Comparison of ENCODE assay signal across 8 mouse cellular contexts in the genomic region with DNA sequence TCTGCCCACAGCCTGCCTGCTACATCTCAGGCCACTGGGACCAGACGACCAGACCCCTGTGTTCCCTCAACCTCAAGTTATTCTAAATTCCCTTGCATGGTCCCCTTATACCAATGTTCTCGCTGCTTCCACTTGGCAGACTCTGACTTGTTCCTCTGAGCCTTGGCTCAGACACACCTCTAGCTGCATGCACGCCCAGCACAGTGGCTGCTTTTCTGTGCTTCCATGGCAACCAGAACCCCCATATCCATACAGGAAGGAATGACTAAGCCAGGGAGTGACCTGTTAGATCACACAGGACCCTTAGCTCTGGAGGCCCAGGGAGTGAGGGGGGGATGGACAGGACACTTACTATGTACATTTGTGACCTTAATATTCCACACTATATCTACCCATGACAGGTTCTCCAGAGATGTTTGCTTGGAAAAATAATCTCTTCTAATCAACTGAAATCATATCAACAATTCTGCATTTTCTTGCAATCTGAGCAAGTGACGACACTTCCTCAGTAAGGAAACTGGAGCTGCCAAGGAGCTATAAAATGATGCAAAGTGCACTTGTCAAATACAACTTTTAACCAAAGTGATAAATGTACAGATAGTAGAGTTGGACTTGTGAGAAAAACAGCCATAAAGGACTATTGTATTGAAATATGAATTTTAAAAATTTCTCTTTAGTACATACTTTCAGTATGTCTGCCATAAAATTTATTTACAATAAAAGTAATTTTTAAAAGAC. TPM values are rescaled to one million over a fixed set of nuclear protein-coding genes. Genes with fewer than 3 reads are reported as not detected.
DNase-seq lines count a peak whose midpoint lies in the region; TF ChIP-seq lines count a peak whose summit lies in the region.
"Had no signal": no experiment of that assay in that cellular context is flagged by ENCODE, and none has a peak within 500 bp of the region (broad histone marks: within the 10 kb centered on the region; RNA-seq: fewer than 3 reads in every experiment).

No protein-coding gene starts in this region.

- DNase-seq in kidney, postnatal 14 days, result peak; percentile 49
- DNase-seq in kidney, adult 8-10 months, result no peak
- DNase-seq in brain, embryonic 14.5 days (ENCODE audit: low read depth), result peak; percentile 58
- peak; percentile 97 for DNase-seq in heart, adult 11 months
- peak; percentile 16 for DNase-seq in mesoderm, embryonic 11.5 days (ENCODE audit: low read depth, low spot score)
- no peak for DNase-seq in spleen, adult 12 weeks (ENCODE audit: low spot score)
- no peak for DNase-seq in gastrocnemius, postnatal 10 days
- DNase-seq: liver, embryonic 13.5 days had no signal

- no peak for TF ChIP-seq CTCF in brain, embryonic 14.5 days (IDR thresholded peaks at IDR 0.05; ENCODE audit: borderline replicate concordance, extremely low read depth, insufficient read depth, insufficient read length)

- no peak for TF ChIP-seq POLR2A in brain, embryonic 14.5 days (IDR thresholded peaks at IDR 0.05; ENCODE audit: borderline replicate concordance, extremely low read depth, insufficient read depth, insufficient read length, poor library complexity, severe bottlenecking)

RNA-seq across cellular contexts. Expression of gene Asah2, which starts 29.0 kb away (rescaled TPM):
- 1.2 and 2.1 TPM in 2 replicates for polyA plus RNA-seq in brain, embryonic 14.5 days (2012; rRNA removed)
- 10 to 100 TPM in 1 of 2 experiments, 1 to 10 TPM in 1; 9.6 to 11.4 TPM for total RNA-seq in gastrocnemius, postnatal 10 days (2021)

Comparison
In these comparisons a context has a peak if more than half of its experiments do, and no peak if none do; other contexts are left out.
1. DNase-seq: peak in kidney, postnatal 14 days (single experiment), brain, embryonic 14.5 days (single experiment), heart, adult 11 months (single experiment) and mesoderm, embryonic 11.5 days (single experiment); none in kidney, adult 8-10 months (0 of 2), spleen, adult 12 weeks (single experiment) and gastrocnemius, postnatal 10 days (single experiment).